Mouse (Mus musculus) Patski (cell line): ENCODE measurements around the gene Lrrc27. TPM values are rescaled to one million over a fixed set of nuclear protein-coding genes. Genes with fewer than 3 reads are reported as not detected.

Experiments
- ATAC-seq: fragments of 100-300 bp; one replicate; pipeline ENCODE4 v1.8.0; 2021
- CTCF ChIA-PET: fragments of 350-600 bp; sonication (Branson Sonifier 250); formaldehyde crosslinking; loops from one replicate; lab custom pipeline; 2022; ENCODE audit warnings: inconsistent platforms; lab: Charles Lee
- POLR2A ChIA-PET: fragments of 350-600 bp; sonication (Branson Sonifier 250); formaldehyde crosslinking; loops from one replicate; lab custom pipeline; 2022; ENCODE audit warnings: antibody characterized with exemption, inconsistent platforms; lab: Charles Lee
- DNase-seq: peaks from one replicate; pipeline ENCODE4 v3.0.0-alpha.2; 2011; ENCODE audit warnings: low read depth, low spot score
- H3K27me3 ChIP-seq: fragments of 371-371 bp; one replicate; pipeline ENCODE4 v1.5.1; 2021
- CTCF ChIP-seq: fragments of 100-300 bp; IDR thresholded peaks from one replicate; pipeline ENCODE4 v1.5.1; 2021
- in situ Hi-C: fragments of 300-500 bp; cut with MboI; formaldehyde crosslinking; loops from 3 replicates; pipeline ENCODE4 v1.11.1; 2018; ENCODE audit warnings: low pct_unique_long_range_greater_than_20kb, mixed read lengths
- polyA plus RNA-seq: library from polyadenylated mRNA; unstranded; gene quantifications from one replicate; pipeline ENCODE4 v1.2.3, GENCODE M21; 2021

Lrrc27 gene
- polyA plus RNA-seq, 1 experiment from 2014 or later: 4.6 TPM

DNA sequence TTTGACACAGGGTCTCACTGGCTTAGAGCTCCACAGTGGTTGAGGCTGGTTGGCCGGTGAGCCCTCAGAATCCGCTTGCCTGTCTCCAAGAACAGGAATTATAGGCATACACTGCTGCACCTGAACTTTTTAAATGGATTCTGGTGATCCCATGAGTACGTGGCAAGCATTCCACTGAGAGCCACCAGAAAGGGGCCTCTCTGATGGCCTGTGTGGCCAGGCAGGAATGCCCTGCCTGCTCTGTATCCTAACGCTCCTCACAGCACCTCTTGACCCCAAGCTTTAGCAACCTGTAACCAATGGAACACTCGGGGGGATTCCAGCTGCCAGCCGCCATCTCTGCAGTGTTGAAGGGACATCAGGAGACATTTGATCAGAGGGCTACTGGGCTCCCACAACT is 1.0 kb upstream of the Lrrc27 start:
- TF ChIP-seq CTCF: no peak
- ChIA-PET CTCF (interaction anchor here (0.6 to 1.9 kb wide), 2 partner anchors 87 to 201 kb away, joined by 4 to 6 read pairs; no protein-coding TSS in a partner anchor), POLR2A (no interaction called here)
- in situ Hi-C loops: loop anchor here (25.0 kb wide), 1 partner anchor 374 kb away; the partner anchor contains the start of genes Mapk1ip1 and Ppp2r2d
- no peak for ATAC-seq
- no peak for DNase-seq
- H3K27me3 ChIP-seq: no peaks in the 10 kb centered on the region

DNA sequence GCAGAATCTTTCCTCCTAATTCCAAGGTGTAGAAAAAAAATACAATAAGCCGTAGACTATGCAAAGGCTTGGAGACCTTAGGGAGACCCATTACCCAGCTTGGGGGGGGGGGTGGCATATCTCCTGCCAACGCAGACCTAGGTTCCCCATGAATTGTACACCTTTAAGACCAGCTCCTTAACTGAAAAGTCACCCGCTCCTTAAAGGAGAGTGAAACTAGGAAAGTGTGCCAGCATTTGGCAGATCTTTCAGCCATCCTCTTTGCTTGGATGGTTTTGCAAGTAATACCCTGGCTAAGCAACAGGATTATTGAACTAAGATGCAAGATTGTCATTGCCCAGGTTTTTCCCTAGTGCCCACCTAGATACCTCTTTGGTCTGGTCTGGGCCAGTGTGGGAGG is 963 bp downstream of the Lrrc27 start:
- no peak for TF ChIP-seq CTCF
- ChIA-PET POLR2A (interaction anchor here (1.0 kb wide), 1 partner anchor 13 kb away, joined by 3 read pairs; no protein-coding TSS in a partner anchor), CTCF (interaction anchor here (0.6 kb wide), 1 partner anchor 85 kb away, joined by 3 read pairs; no protein-coding TSS in a partner anchor)
- DNase-seq: no peak
- no peak for ATAC-seq
- in situ Hi-C loops: loop anchor here (25.0 kb wide), 1 partner anchor 376 kb away; the partner anchor contains the start of genes Mapk1ip1 and Ppp2r2d
- no peaks in the 10 kb centered on the region for H3K27me3 ChIP-seq

DNA sequence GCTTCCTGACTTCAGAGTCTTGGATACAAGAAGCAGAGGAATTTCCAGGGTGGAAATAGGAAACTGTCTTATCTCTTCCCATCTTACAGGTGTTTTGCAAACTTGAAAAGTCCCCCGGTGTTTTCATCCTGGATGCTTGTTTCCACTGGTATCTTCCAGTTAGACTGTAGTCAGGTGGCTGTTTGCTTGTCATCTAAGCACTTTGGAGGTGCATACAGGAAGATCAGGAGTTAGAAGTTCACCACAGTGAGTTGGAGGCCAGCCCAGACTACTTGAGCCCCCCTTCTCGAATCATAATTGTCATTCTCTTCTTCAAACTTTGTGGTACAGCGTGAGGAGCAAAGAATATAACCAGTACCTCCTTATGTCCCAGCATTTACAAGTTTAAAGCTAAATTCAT is 1.4 kb downstream of the Lrrc27 start:
- no peak for TF ChIP-seq CTCF
- ChIA-PET POLR2A (interaction anchor here (1.2 kb wide), 1 partner anchor 12 kb away, joined by 3 read pairs; no protein-coding TSS in a partner anchor), CTCF (no interaction called here)
- ATAC-seq (no peak), DNase-seq (no peak)
- in situ Hi-C loops: loop anchor here (25.0 kb wide), 1 partner anchor 377 kb away; the partner anchor contains the start of genes Mapk1ip1 and Ppp2r2d
- no peaks in the 10 kb centered on the region for H3K27me3 ChIP-seq

DNA sequence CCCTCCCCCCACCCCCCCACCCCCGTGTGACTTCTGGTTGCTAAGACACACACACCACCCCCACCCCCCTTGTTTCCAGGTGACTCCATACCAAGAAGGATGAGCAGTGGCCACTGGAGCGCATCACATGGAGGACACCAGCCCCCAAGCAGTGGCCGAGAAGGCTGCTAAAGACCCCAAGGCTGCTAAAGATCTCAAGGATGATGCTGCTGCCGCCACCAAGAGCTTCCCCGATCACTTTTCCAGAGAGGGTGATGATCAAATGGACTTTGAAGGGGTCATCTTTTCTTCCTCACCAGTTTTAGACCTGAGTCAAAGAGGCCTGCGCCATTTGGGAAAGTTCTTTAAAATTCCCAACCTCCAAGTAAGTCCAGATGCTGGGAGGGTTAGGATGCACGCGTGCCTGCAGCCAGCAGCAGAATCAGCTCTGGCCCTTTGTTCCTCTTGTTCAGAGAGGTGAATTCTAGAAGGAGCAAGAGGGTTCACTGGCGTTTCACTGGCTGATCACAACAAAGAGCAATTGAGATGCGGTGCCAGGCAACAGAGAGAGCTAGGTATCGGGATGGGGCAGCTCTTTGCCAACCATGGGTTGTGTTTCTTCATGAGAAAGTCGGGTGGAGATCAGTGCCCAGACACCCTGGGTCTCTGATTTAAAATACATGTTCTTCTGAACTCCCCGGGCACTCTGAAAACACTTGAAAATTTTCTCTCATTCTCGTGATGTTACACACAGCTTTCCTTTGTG is 2.0 kb downstream of the Lrrc27 start:
- ATAC-seq (no peak), DNase-seq (no peak)
- in situ Hi-C loops: loop anchor here (25.0 kb wide), 1 partner anchor 377 kb away; the partner anchor contains the start of genes Mapk1ip1 and Ppp2r2d
- ChIA-PET CTCF (interaction anchor here (1.3 kb wide), 1 partner anchor 11 kb away, joined by 3 read pairs; no protein-coding TSS in a partner anchor), POLR2A (interaction anchor here (1.2 kb wide), 1 partner anchor 11 kb away, joined by 3 read pairs; no protein-coding TSS in a partner anchor)
- no peaks in the 10 kb centered on the region for H3K27me3 ChIP-seq
- TF ChIP-seq CTCF: no peak

DNA sequence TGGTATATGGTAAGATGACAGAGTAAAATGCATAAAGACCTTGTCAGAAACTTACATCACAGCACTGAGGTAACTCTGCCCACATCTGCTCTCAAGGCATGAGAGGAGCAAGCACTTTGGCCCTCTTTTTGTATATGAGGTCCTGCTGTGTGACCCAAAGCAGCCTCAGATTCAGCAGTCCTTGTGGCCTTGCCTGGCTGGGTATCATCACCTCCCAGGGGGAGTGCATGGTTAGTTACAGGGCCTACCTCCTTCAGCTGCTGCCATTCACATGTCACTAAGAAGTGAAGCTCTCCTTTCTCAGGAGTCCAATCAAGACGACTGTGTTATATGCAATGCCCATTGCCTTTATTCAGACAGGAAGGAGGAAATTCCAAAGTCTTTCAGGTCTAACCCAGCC is 2.7 kb downstream of the Lrrc27 start:
- ChIA-PET POLR2A (interaction anchor here (1.2 kb wide), 1 partner anchor 11 kb away, joined by 3 read pairs; no protein-coding TSS in a partner anchor), CTCF (interaction anchor here (1.2 to 1.3 kb wide), 2 partner anchors 10 to 96 kb away, joined by 3 read pairs; no protein-coding TSS in a partner anchor)
- no peak for DNase-seq

DNA sequence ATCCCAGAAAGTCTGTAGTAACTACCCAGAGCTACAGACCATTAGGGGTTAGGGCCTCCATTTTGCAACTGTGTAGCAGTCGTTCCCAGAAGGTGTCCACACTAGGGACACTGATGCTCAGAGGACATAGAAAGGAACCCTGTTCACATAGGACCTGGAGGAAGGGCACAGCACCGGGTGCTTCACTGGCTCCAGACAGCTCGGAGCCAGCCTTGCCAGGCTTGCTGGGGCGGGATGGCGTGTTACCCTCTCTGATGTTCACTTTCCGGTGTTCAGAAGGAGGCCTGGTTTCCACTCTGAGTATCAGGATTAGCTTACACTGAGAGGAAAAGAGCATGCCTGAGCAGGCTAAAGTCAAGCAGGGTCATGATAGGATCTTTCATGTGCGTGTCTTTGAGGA is 3.2 kb downstream of the Lrrc27 start:
- ChIA-PET CTCF (interaction anchor here (1.2 to 1.3 kb wide), 2 partner anchors 9 to 96 kb away, joined by 3 read pairs; no protein-coding TSS in a partner anchor), POLR2A (no interaction called here)
- in situ Hi-C loops: loop anchor here (25.0 kb wide), 1 partner anchor 379 kb away; the partner anchor contains the start of genes Mapk1ip1 and Ppp2r2d
- ATAC-seq: no peak
- no peaks in the 10 kb centered on the region for H3K27me3 ChIP-seq
- DNase-seq: no peak
- TF ChIP-seq CTCF: no peak

More for the DNA sequence above, 2.7 kb downstream of the Lrrc27 start:
- in situ Hi-C loops: loop anchor here (25.0 kb wide), 1 partner anchor 378 kb away; the partner anchor contains the start of genes Mapk1ip1 and Ppp2r2d
- no peak for TF ChIP-seq CTCF
- no peaks in the 10 kb centered on the region for H3K27me3 ChIP-seq
- no peak for ATAC-seq

DNA sequence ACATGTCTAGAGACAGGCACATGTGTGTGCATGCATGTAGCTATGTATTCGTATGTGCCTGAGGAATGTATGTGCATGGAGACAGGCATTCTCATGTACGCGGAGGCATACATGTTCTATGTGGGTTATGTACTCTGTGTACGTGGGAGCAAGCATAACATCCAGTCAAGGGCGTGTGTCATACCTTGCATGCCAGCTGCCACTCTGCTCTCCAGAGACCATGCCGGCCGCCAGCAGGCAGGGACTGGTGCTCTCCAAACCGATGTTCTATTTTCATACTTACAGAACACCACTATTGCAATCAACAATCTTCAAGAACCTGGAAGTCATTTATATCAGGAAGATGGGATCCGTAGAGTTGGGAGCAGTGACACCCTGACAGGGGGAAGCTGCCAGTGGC is 3.7 kb downstream of the Lrrc27 start:
- H3K27me3 ChIP-seq: no peaks in the 10 kb centered on the region
- TF ChIP-seq CTCF: no peak
- ChIA-PET CTCF (interaction anchor here (1.2 kb wide), 1 partner anchor 97 kb away, joined by 3 read pairs; no protein-coding TSS in a partner anchor), POLR2A (no interaction called here)
- ATAC-seq (no peak), DNase-seq (no peak)
- in situ Hi-C loops: loop anchor here (25.0 kb wide), 1 partner anchor 379 kb away; the partner anchor contains the start of genes Mapk1ip1 and Ppp2r2d

DNA sequence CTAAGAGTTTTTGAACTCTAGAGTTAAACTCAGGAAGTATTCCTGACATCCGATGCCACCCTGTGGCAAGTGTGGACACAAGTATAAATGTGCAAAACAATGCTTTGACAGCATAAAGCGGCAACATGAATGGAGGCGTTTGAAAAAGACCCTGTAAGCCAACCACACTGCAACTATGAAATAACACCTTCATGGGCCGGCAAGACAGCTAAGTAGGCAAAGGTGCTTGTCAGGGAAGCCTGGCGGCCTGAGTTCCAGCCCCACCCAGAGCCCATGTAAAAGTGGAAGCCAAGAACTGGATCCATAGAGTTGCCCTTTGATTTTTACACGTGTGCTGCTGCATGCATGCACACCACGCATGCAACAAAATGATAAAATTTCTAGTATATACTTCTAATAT is 4.3 kb downstream of the Lrrc27 start:
- ChIA-PET POLR2A (no interaction called here), CTCF (no interaction called here)
- ATAC-seq (no peak), DNase-seq (no peak)
- H3K27me3 ChIP-seq: no peaks in the 10 kb centered on the region
- no peak for TF ChIP-seq CTCF
- in situ Hi-C loops: loop anchor here (25.0 kb wide), 1 partner anchor 380 kb away; the partner anchor contains the start of genes Mapk1ip1 and Ppp2r2d

DNA sequence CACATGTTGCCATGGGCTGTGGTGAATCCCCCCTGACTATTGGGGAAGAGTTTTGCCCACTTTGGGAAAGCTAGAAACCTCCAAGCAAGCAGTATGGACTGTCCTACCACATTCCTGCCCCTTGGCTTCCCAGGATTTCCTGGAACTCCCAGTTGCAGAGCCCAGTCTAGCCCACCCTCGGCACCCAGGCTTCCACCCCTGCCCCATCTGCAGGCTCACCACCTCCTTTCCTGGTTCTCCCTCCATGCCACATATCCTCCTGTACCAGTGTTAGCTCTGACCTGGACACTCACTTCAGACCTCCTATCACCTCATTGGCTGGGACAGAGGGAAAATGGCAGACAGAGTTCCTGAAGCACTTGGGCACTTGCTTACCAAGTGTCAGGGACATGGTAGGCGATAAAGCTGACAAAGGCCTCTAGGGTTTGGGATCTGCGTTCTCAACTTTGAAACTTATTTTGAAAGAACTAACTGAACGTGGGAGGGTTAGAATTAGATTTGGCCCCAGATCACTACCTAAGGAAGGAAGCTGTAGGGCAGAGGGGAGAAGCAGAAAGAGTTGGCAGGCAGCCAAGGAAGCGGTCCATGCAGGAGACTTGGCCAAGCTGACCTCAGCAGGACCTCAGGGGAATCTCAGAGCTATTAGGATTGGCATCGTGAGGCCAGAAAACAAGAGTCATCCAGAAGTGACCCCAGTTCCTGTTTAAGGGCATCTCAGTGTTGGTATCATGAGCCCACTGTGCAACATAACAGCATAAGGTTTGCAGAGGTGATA is 6.0 kb downstream of the Lrrc27 start:
- DNase-seq (no peak), ATAC-seq (no peak)
- CTCF ChIA-PET: interaction anchor here (1.1 to 1.7 kb wide), 3 partner anchors 10 to 254 kb away, joined by 3 read pairs; no protein-coding TSS in a partner anchor

More for the DNA sequence above, 6.0 kb downstream of the Lrrc27 start:
- in situ Hi-C loops: loop anchor here (25.0 kb wide), 1 partner anchor 382 kb away; the partner anchor contains the start of genes Mapk1ip1 and Ppp2r2d
- TF ChIP-seq CTCF: no peak
- no peaks in the 10 kb centered on the region for H3K27me3 ChIP-seq
- POLR2A ChIA-PET: no interaction called here
